Mouse (Mus musculus) brain, embryonic 14.5 days (tissue): ENCODE data around the gene Atg4a-ps.

Experiments
- CTCF ChIP-seq: fragments of 200-500 bp; IDR thresholded peaks from 2 replicates; pipeline ENCODE4 v1.5.1; 2012; ENCODE audit warnings: inconsistent platforms, mild to moderate bottlenecking, moderate library complexity, borderline replicate concordance; ENCODE audit not compliant: insufficient read depth, insufficient read length; ENCODE audit errors: extremely low read depth
- POLR2A ChIP-seq: fragments of 200-500 bp; IDR thresholded peaks from 2 replicates; pipeline ENCODE4 v1.6.1; 2012; ENCODE audit warnings: mild to moderate bottlenecking, inconsistent platforms, borderline replicate concordance; ENCODE audit not compliant: poor library complexity, insufficient read depth, insufficient read length, severe bottlenecking; ENCODE audit errors: extremely low read depth

GRCm38 (mm10) chr3:103660012-103660411 is 14.1 kb upstream of the Atg4a-ps start:
- no peak for TF ChIP-seq CTCF
- no peak for TF ChIP-seq POLR2A
